Mouse (Mus musculus): Measurements from ENCODE around the gene Adipor2. TPM values are rescaled to one million over a fixed set of nuclear protein-coding genes. Genes with fewer than 3 reads are reported as not detected.

Gene Adipor2
- polyA plus RNA-seq, 1 experiment, result 45.4 TPM

GRCm38 (mm10) chr6:119338121-119338912, 79.2 kb downstream of the Adipor2 start:
- no peak for DNase-seq (ENCODE audit: low read depth)
- TF ChIP-seq CTCF (IDR thresholded peaks at IDR 0.05; ENCODE audit: borderline replicate concordance, extremely low read depth, insufficient read depth, insufficient read length), result no peak

GRCm38 (mm10) chr6:119337287-119337686, 80.2 kb downstream of the Adipor2 start:
- DNase-seq (ENCODE audit: low read depth), result no peak
- no peak for TF ChIP-seq POLR2A (IDR thresholded peaks at IDR 0.05; ENCODE audit: borderline replicate concordance, extremely low read depth, insufficient read depth, insufficient read length, poor library complexity, severe bottlenecking)
- TF ChIP-seq CTCF (IDR thresholded peaks at IDR 0.05; ENCODE audit: borderline replicate concordance, extremely low read depth, insufficient read depth, insufficient read length), result no peak

- no peak for TF ChIP-seq CTCF (IDR thresholded peaks at IDR 0.05; ENCODE audit: borderline replicate concordance, extremely low read depth, insufficient read depth, insufficient read length)
- TF ChIP-seq POLR2A (IDR thresholded peaks at IDR 0.05; ENCODE audit: borderline replicate concordance, extremely low read depth, insufficient read depth, insufficient read length, poor library complexity, severe bottlenecking), result no peak
- DNase-seq (ENCODE audit: low read depth), result no peak
Observed at GRCm38 (mm10) chr6:119336124-119336523, 81.4 kb downstream of the Adipor2 start.

GRCm38 (mm10) chr6:119333831-119334230, 83.7 kb downstream of the Adipor2 start:
- DNase-seq (ENCODE audit: low read depth), result no peak
- TF ChIP-seq CTCF (IDR thresholded peaks at IDR 0.05; ENCODE audit: borderline replicate concordance, extremely low read depth, insufficient read depth, insufficient read length) (no peak), POLR2A (IDR thresholded peaks at IDR 0.05; ENCODE audit: borderline replicate concordance, extremely low read depth, insufficient read depth, insufficient read length, poor library complexity, severe bottlenecking) (no peak)

- TF ChIP-seq POLR2A (IDR thresholded peaks at IDR 0.05; ENCODE audit: borderline replicate concordance, extremely low read depth, insufficient read depth, insufficient read length, poor library complexity, severe bottlenecking), result no peak
- TF ChIP-seq CTCF (IDR thresholded peaks at IDR 0.05; ENCODE audit: borderline replicate concordance, extremely low read depth, insufficient read depth, insufficient read length), result no peak
- DNase-seq (ENCODE audit: low read depth), result no peak
Observed at GRCm38 (mm10) chr6:119333202-119333601, 84.3 kb downstream of the Adipor2 start.

- TF ChIP-seq POLR2A (IDR thresholded peaks at IDR 0.05; ENCODE audit: borderline replicate concordance, extremely low read depth, insufficient read depth, insufficient read length, poor library complexity, severe bottlenecking), result no peak
- no peak for TF ChIP-seq CTCF (IDR thresholded peaks at IDR 0.05; ENCODE audit: borderline replicate concordance, extremely low read depth, insufficient read depth, insufficient read length)
- DNase-seq (ENCODE audit: low read depth), result peak; percentile 37
Observed at GRCm38 (mm10) chr6:119332111-119332510, 85.4 kb downstream of the Adipor2 start.

- peak; percentile 9; the same call in 1 of the 2 replicates for TF ChIP-seq POLR2A (IDR thresholded peaks at IDR 0.05; ENCODE audit: borderline replicate concordance, extremely low read depth, insufficient read depth, insufficient read length, poor library complexity, severe bottlenecking)
- TF ChIP-seq CTCF (IDR thresholded peaks at IDR 0.05; ENCODE audit: borderline replicate concordance, extremely low read depth, insufficient read depth, insufficient read length), result no peak
- DNase-seq (ENCODE audit: low read depth), result peak; percentile 87
Observed at GRCm38 (mm10) chr6:119330506-119330905, 87.0 kb downstream of the Adipor2 start, which contains the start of gene Lrtm2. TSS of gene Lrtm2 (minus strand) at chr6:119330766.

- no peak for TF ChIP-seq POLR2A (IDR thresholded peaks at IDR 0.05; ENCODE audit: borderline replicate concordance, extremely low read depth, insufficient read depth, insufficient read length, poor library complexity, severe bottlenecking)
- TF ChIP-seq CTCF (IDR thresholded peaks at IDR 0.05; ENCODE audit: borderline replicate concordance, extremely low read depth, insufficient read depth, insufficient read length), result no peak
- DNase-seq (ENCODE audit: low read depth), result peak; percentile 25
Observed at GRCm38 (mm10) chr6:119329936-119330335, 87.6 kb downstream of the Adipor2 start.

GRCm38 (mm10) chr6:119329215-119329714, 88.2 kb downstream of the Adipor2 start:
- TF ChIP-seq CTCF (IDR thresholded peaks at IDR 0.05; ENCODE audit: borderline replicate concordance, extremely low read depth, insufficient read depth, insufficient read length), result peak; percentile 6; the same call in 1 of the 2 replicates
- TF ChIP-seq POLR2A (IDR thresholded peaks at IDR 0.05; ENCODE audit: borderline replicate concordance, extremely low read depth, insufficient read depth, insufficient read length, poor library complexity, severe bottlenecking), result no peak
- DNase-seq (ENCODE audit: low read depth), result peak; percentile 95

GRCm38 (mm10) chr6:119328521-119329115, 88.9 kb downstream of the Adipor2 start:
- peak; percentile 9 for DNase-seq (ENCODE audit: low read depth)
- TF ChIP-seq POLR2A (IDR thresholded peaks at IDR 0.05; ENCODE audit: borderline replicate concordance, extremely low read depth, insufficient read depth, insufficient read length, poor library complexity, severe bottlenecking) (no peak), CTCF (IDR thresholded peaks at IDR 0.05; ENCODE audit: borderline replicate concordance, extremely low read depth, insufficient read depth, insufficient read length) (no peak)

GRCm38 (mm10) chr6:119326541-119326940, 91.0 kb downstream of the Adipor2 start:
- no peak for DNase-seq (ENCODE audit: low read depth)

More at GRCm38 (mm10) chr6:119326541-119326940, 91.0 kb downstream of the Adipor2 start:
- TF ChIP-seq POLR2A (IDR thresholded peaks at IDR 0.05; ENCODE audit: borderline replicate concordance, extremely low read depth, insufficient read depth, insufficient read length, poor library complexity, severe bottlenecking) (no peak), CTCF (IDR thresholded peaks at IDR 0.05; ENCODE audit: borderline replicate concordance, extremely low read depth, insufficient read depth, insufficient read length) (no peak)
